Mouse (Mus musculus) CH12.LX (cell line): ENCODE results near the gene Sptb. TPM values are rescaled to one million over a fixed set of nuclear protein-coding genes. Genes with fewer than 3 reads are reported as not detected.

Source experiments
- DNase-seq: peaks from one replicate; pipeline ENCODE4 v3.0.0-alpha.2; 2013; ENCODE audit errors: extremely low read depth
- H3K27ac ChIP-seq: 2 replicates; pipeline ENCODE4 v1.5.1; 2012; ENCODE audit warnings: low read depth, mild to moderate bottlenecking, control low read depth, moderate library complexity; ENCODE audit not compliant: insufficient read depth
- H3K27me3 ChIP-seq: replicated peaks from 2 replicates; pipeline ENCODE3; 2012; ENCODE audit warnings: inconsistent platforms
- H3K36me3 ChIP-seq, 2 experiments: replicated peaks in 1 of 2; 2 replicates each; pipeline versions ENCODE3 to v1.6.1; 2012; ENCODE audit warnings: inconsistent platforms in 1 of 2, low read length in 1 of 2, mild to moderate bottlenecking in 1 of 2, mixed read lengths in 1 of 2, moderate library complexity in 1 of 2; ENCODE audit not compliant: control insufficient read depth in 1 of 2, insufficient read depth in 1 of 2
- H3K4me1 ChIP-seq, 2 experiments: 2 replicates each; pipeline ENCODE4 v1.6.1; 2012; ENCODE audit warnings: inconsistent platforms in 1 of 2, moderate library complexity in 1 of 2; ENCODE audit not compliant: insufficient read depth in 2 of 2, control insufficient read depth in 1 of 2
- H3K4me2 ChIP-seq: 2 replicates; pipeline ENCODE4 v1.6.1; 2012; ENCODE audit warnings: low read depth, mild to moderate bottlenecking, control low read depth; ENCODE audit not compliant: poor library complexity, insufficient read depth, severe bottlenecking
- H3K4me3 ChIP-seq, 3 experiments: fragments of 150-350 bp in 1 of 3; sonication (generic) in 1 of 3; replicated peaks in 1 of 3; 2 replicates each; pipeline versions ENCODE3 to v1.5.1; 2011 to 2012; ENCODE audit warnings: low read depth in 2 of 3, low read length in 2 of 3, mild to moderate bottlenecking in 2 of 3, moderate library complexity in 2 of 3, control low read depth in 1 of 3, improper control_type of control experiment in 1 of 3, inconsistent platforms in 1 of 3, mixed read lengths in 1 of 3; ENCODE audit not compliant: poor library complexity in 1 of 3
- H3K79me2 ChIP-seq: replicated peaks from 2 replicates; pipeline ENCODE4 v1.6.1; 2012; ENCODE audit warnings: mild to moderate bottlenecking, moderate library complexity; ENCODE audit not compliant: control insufficient read depth, poor library complexity, insufficient read depth, severe bottlenecking; ENCODE audit errors: extremely low read depth
- H3K9ac ChIP-seq: 2 replicates; pipeline ENCODE4 v1.6.1; 2012; ENCODE audit warnings: low read depth, mild to moderate bottlenecking, control low read depth, moderate library complexity; ENCODE audit not compliant: insufficient read depth
- H3K9me3 ChIP-seq: replicated peaks from 2 replicates; pipeline ENCODE3; 2012; ENCODE audit warnings: low read length, inconsistent platforms, mixed read lengths
- BHLHE40 ChIP-seq: IDR thresholded peaks from 2 replicates; pipeline ENCODE4 v1.6.1; 2011; ENCODE audit warnings: mild to moderate bottlenecking, low read depth, low read length, improper control_type of control experiment
- CHD1 ChIP-seq: IDR thresholded peaks from 2 replicates; pipeline ENCODE4 v1.6.1; 2012; ENCODE audit warnings: low read depth, low read length, improper control_type of control experiment, inconsistent platforms
- EP300 ChIP-seq: IDR thresholded peaks from 2 replicates; pipeline ENCODE4 v1.6.1; 2011; ENCODE audit warnings: low read length, improper control_type of control experiment
- ETS1 ChIP-seq: conservative IDR thresholded peaks from 2 replicates; pipeline ENCODE4 v1.6.1; 2012; ENCODE audit warnings: low read depth, mild to moderate bottlenecking, inconsistent platforms, low read length, improper control_type of control experiment, moderate library complexity
- HCFC1 ChIP-seq: IDR thresholded peaks from 2 replicates; pipeline ENCODE4 v1.6.1; 2012; ENCODE audit warnings: low read depth, mild to moderate bottlenecking, inconsistent platforms, low read length, improper control_type of control experiment
- KAT2A ChIP-seq: IDR thresholded peaks from 2 replicates; pipeline ENCODE4 v1.6.1; 2012; ENCODE audit warnings: low read length, improper control_type of control experiment, inconsistent platforms; ENCODE audit not compliant: insufficient replicate concordance
- MYC ChIP-seq: IDR thresholded peaks from 2 replicates; pipeline ENCODE4 v1.6.1; 2011; ENCODE audit warnings: low read depth, mild to moderate bottlenecking, improper control_type of control experiment, low read length
- POLR2AphosphoS2 ChIP-seq: IDR thresholded peaks from 2 replicates; pipeline ENCODE4 v1.6.1; 2011; ENCODE audit warnings: low read depth, low read length, improper control_type of control experiment
- SMC3 ChIP-seq: IDR thresholded peaks from 2 replicates; pipeline ENCODE4 v1.6.1; 2011; ENCODE audit warnings: low read depth, low read length, improper control_type of control experiment
- TBP ChIP-seq: conservative IDR thresholded peaks from 2 replicates; pipeline ENCODE4 v1.6.1; 2011; ENCODE audit warnings: low read depth, low read length, improper control_type of control experiment
- TCF12 ChIP-seq: IDR thresholded peaks from 2 replicates; pipeline ENCODE4 v1.6.1; 2014; ENCODE audit warnings: low read depth, mild to moderate bottlenecking, inconsistent platforms, low read length, improper control_type of control experiment
- ZMIZ1 ChIP-seq: IDR thresholded peaks from 2 replicates; pipeline ENCODE4 v1.6.1; 2012; ENCODE audit warnings: low read depth, mild to moderate bottlenecking, inconsistent platforms, low read length, improper control_type of control experiment
- dilution Hi-C: fragments of 300-500 bp; cut with MboI; formaldehyde crosslinking; loops from 2 replicates; pipeline ENCODE4 v1.14.3; 2020; ENCODE audit warnings: low sequenced_read_pairs; ENCODE audit not compliant: extremely low pct_unique_long_range_greater_than_20kb, extremely low pct_ligation_motif_present
- in situ Hi-C: fragments of 300-500 bp; cut with MboI; formaldehyde crosslinking; loops from 3 replicates; pipeline ENCODE4 v1.14.3; 2019; ENCODE audit warnings: low sequenced_read_pairs, low pct_ligation_motif_present, low pct_unique_long_range_greater_than_20kb, mixed read lengths
- polyA plus RNA-seq: library from polyadenylated mRNA; unstranded; fragments of >175 nt; gene quantifications from 2 replicates; pipeline ENCODE4 v1.2.1, GENCODE M21; 2012; ENCODE audit warnings: low read depth; ENCODE audit not compliant: insufficient read length
- total RNA-seq, 2 experiments: library from RNA; depleted of rRNA; stranded (reverse); fragments of 300-350 nt in 1 of 2; fragments of >200 nt in 1 of 2; gene quantifications; 2 replicates each; pipeline ENCODE4 v1.2.3; 2012 to 2014

Gene Sptb
- total and polyA plus RNA-seq, 3 experiments: 0.03 to 0.04 (median 0.04) TPM

- no peaks in the 10 kb centered on the region for H3K36me3 ChIP-seq
- peak overlapping the region; percentile 79 for H3K27ac ChIP-seq
- peak overlapping the region; percentile 95 for H3K4me2 ChIP-seq
- H3K4me3 ChIP-seq: peak overlapping the region in 1 of 3 experiments; percentile 17
- TF ChIP-seq EP300: peak; percentile 12; the same call in 1 of the 2 replicates
- TF ChIP-seq MYC: no peak
- no peak for TF ChIP-seq HCFC1
- no peak for TF ChIP-seq ETS1
- no peak for TF ChIP-seq BHLHE40
- TF ChIP-seq KAT2A: no peak
- peak; percentile 58; the same call in 1 of the 2 replicates for TF ChIP-seq TCF12
- TF ChIP-seq POLR2AphosphoS2: no peak
- peaks cover 2% of the 10 kb centered on the region for H3K9me3 ChIP-seq
- in situ Hi-C loops: no loop called here
- H3K9ac ChIP-seq: peak overlapping the region; percentile 66
- DNase-seq: no peak
- H3K79me2 ChIP-seq: peaks cover 4% of the 10 kb centered on the region; the same call in 1 of the 2 replicates
- H3K27me3 ChIP-seq: peaks cover 45% of the 10 kb centered on the region
- peaks cover 11 to 42% of the 10 kb centered on the region in 2 experiments for H3K4me1 ChIP-seq
- dilution Hi-C loops: no loop called here
These were observed 173.7 kb downstream of the Sptb start for GRCm38 (mm10) chr12:76536591-76537153.

GRCm38 (mm10) chr12:76535471-76535900 lies 174.9 kb downstream of the Sptb start:
- Histone ChIP-seq H3K4me2 (peak overlapping the region; percentile 95), H3K4me3 (peak overlapping the region in 2 of 3 experiments; percentile 17 to 55), H3K36me3 (no peaks in the 10 kb centered on the region), H3K9me3 (peaks cover 2% of the 10 kb centered on the region), H3K4me1 (peaks cover 11 to 42% of the 10 kb centered on the region in 2 experiments), H3K27me3 (peaks cover 56% of the 10 kb centered on the region), H3K79me2 (peaks cover 4% of the 10 kb centered on the region; the same call in 1 of the 2 replicates), H3K9ac (peak overlapping the region; percentile 45), H3K27ac (peak overlapping the region; percentile 79)
- no peak for DNase-seq
- TF ChIP-seq TBP (0 out of 2 replicates have a peak, but pooled peaks have one; percentile 24), TCF12 (peak; percentile 48; the same call in 1 of the 2 replicates), SMC3 (no peak), ZMIZ1 (no peak), CHD1 (peak; percentile 76)
- in situ Hi-C loops (no loop called here), dilution Hi-C loops (no loop called here)
